Mouse (Mus musculus) brain, embryonic 14.5 days (tissue): ENCODE measurements around the gene Ephb2. TPM values are rescaled to one million over a fixed set of nuclear protein-coding genes. Genes with fewer than 3 reads are reported as not detected.

ENCODE experiments used
- DNase-seq: peaks from one replicate; pipeline ENCODE4 v3.0.0-alpha.2; 2011; ENCODE audit warnings: low read depth
- CTCF ChIP-seq: fragments of 200-500 bp; IDR thresholded peaks from 2 replicates; pipeline ENCODE4 v1.5.1; 2012; ENCODE audit warnings: inconsistent platforms, mild to moderate bottlenecking, moderate library complexity, borderline replicate concordance; ENCODE audit not compliant: insufficient read depth, insufficient read length; ENCODE audit errors: extremely low read depth
- POLR2A ChIP-seq: fragments of 200-500 bp; IDR thresholded peaks from 2 replicates; pipeline ENCODE4 v1.6.1; 2012; ENCODE audit warnings: mild to moderate bottlenecking, inconsistent platforms, borderline replicate concordance; ENCODE audit not compliant: poor library complexity, insufficient read depth, insufficient read length, severe bottlenecking; ENCODE audit errors: extremely low read depth
- polyA plus RNA-seq: library from polyadenylated mRNA; depleted of rRNA; stranded (reverse); fragments of >200 nt; gene quantifications from 2 replicates; pipeline ENCODE4 v1.2.3, GENCODE M21; 2012

Ephb2 gene
- polyA plus RNA-seq, 1 experiment = 141 TPM

DNA sequence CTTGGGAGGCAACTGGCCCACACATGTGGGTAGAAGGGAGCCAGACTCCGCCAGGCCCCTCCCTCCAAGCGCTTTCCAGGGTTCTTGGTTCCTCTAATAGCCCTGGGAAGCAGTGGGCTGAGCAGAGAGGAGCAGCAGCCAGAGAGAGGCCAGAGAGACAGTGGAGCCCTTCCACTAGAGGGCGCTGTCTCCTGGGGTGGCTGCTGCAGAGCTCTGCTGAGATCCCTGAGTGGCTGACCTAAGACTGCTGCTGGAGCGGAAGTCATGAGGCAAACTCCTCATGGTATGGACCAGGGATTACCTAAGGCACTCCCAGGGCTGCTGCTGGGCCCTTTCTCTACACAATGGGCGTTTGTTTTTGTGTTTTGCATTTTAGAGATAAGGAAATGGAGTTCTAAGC, 20.4 kb downstream of the Ephb2 start:
- no peak for DNase-seq
- TF ChIP-seq CTCF (peak; percentile 54), POLR2A (no peak)

DNA sequence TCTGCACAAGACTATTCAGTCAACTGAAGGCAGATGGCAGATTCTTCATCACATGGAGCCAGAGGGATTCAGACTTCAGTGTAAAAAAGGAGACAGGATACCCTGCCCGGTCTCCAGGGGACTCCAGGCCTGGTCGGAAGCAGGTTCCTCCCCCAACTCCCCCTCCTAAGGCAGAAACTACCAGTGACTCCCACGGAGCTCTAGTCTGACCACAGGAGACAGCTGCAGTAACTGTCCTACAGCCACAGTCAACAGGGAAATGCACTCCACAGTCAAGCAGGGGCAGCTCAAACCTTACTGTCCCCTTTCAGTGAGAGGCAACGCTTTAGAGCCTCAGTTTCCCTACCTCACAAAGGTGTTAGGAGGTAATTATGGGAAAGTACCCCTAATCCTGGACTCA, 23.2 kb downstream of the Ephb2 start:
- TF ChIP-seq CTCF (no peak), POLR2A (no peak)

GRCm38 (mm10) chr4:136811596-136811995, 24.2 kb downstream of the Ephb2 start:
- TF ChIP-seq POLR2A (no peak), CTCF (no peak)
- no peak for DNase-seq

More for the DNA sequence above, 23.2 kb downstream of the Ephb2 start:
- no peak for DNase-seq

DNA sequence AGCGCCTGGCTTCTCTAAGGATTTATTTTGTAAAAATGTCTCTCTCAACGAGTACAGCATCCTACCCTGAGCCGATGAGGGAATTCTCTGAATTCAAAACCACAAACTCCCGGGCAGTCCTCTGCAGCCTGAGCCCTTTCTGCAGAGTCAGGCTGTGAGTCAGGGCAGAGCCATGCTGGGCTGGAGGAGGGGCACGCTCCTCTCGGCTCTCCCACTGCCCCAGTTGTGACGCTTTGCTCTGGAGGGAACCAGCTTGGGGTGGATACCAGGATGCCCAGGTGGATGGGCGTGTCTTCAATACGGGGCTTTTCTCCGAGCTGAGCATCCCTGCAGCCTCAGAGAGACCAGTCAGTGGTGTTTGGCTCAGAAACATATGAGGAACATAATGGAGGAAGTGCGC, 27.3 kb downstream of the Ephb2 start:
- no peak for DNase-seq

DNA sequence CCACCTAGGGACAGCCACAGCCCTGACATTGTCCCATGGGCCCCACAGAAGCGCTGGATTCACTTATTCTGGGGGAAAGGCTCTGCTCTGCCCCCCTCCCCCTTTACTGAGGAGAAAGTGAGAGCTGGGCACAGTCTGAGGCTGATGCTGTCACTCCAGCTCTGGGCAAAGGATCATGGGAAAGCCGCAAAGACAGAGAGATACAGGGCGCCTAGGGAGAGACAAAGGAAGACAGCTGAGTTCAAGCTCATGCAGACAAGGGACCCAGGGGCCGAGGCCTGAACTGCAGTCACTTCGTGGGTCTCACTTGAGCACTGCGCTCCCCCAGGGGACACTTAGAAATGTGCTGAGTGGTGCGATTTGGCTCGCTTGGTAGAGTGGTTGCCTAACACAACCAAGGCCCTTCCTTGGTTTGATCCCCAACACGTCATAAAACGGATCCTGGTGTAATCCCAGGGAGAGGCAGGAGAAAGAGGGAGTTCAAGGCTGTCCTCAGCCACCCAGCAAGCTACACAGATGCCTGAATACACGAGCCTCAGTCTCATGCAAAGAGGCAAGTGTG, 28.3 kb downstream of the Ephb2 start:
- DNase-seq = peak; percentile 66
- TF ChIP-seq POLR2A = no peak
- TF ChIP-seq CTCF = no peak

More for the DNA sequence above, 27.3 kb downstream of the Ephb2 start:
- TF ChIP-seq POLR2A = no peak
- TF ChIP-seq CTCF = no peak

DNA sequence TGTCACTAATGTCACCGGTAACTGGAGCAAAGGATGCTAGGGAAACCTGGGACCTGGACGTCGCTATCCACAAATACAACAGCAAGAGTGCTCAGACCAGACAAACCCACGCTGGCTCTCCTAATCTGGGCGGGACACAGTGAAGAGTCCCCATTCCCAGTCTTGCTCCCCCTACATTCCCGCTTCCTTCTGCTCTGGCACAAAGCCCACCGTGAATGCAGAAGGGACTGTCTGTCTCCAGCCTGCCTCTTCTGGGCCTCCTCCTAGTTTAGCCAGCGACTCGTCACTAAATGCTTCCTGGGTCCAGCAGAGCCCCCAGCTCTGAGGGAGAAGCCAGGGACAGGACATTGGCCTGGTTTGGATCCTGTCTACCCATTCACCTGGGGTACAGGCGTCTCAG, 29.5 kb downstream of the Ephb2 start:
- TF ChIP-seq POLR2A = no peak
- TF ChIP-seq CTCF = no peak
- DNase-seq = peak; percentile 70

DNA sequence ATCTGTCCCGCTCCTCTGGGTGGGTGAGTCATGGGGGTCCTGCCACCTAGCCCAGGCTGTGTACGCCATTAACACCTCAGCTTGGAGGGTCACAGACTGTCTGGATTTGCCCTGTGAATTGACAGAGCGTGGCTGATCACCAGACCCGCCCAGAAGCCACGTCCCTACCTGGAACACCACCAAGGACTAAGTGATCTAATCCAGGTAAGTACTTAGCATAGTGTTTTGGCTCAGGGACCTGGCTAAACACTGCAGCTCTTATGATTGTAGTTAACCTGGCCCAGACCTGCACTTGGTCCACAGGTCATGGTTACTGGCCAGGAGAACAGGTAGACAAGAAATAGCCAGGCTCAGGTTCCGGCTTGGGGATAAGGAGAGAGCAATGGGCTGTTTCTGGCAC, 31.4 kb downstream of the Ephb2 start:
- no peak for DNase-seq
- TF ChIP-seq POLR2A (no peak), CTCF (no peak)

- TF ChIP-seq CTCF (no peak), POLR2A (no peak)
These were observed 33.3 kb downstream of the Ephb2 start for GRCm38 (mm10) chr4:136802446-136802845.

DNA sequence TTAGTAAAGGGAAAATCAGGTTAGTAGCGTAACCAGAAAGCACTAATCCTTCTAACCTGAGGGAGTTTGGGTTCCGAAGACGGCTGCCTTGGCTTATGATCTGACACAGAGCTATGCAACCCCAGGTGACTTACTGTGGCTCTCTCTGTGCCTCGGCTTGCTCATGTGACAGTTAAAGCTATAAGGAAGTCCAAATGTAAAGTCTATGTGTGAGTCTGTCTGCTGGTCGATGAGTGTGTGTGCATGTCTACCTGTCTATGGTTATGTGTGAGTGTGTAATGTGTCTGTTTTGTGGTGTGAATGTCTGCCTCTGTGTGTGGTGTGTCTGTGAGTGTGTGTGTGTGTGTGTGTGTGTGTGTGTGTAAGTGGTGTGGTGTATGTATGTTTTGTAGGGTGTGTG, 33.8 kb downstream of the Ephb2 start:
- TF ChIP-seq CTCF (no peak), POLR2A (no peak)
- no peak for DNase-seq

More at GRCm38 (mm10) chr4:136802446-136802845, 33.3 kb downstream of the Ephb2 start:
- DNase-seq = no peak

- DNase-seq = no peak
- TF ChIP-seq CTCF = no peak
- TF ChIP-seq POLR2A = no peak
These were observed 34.3 kb downstream of the Ephb2 start for GRCm38 (mm10) chr4:136801463-136801862.

GRCm38 (mm10) chr4:136800366-136800765, 35.4 kb downstream of the Ephb2 start:
- no peak for TF ChIP-seq POLR2A
- TF ChIP-seq CTCF = no peak
- DNase-seq = no peak

DNA sequence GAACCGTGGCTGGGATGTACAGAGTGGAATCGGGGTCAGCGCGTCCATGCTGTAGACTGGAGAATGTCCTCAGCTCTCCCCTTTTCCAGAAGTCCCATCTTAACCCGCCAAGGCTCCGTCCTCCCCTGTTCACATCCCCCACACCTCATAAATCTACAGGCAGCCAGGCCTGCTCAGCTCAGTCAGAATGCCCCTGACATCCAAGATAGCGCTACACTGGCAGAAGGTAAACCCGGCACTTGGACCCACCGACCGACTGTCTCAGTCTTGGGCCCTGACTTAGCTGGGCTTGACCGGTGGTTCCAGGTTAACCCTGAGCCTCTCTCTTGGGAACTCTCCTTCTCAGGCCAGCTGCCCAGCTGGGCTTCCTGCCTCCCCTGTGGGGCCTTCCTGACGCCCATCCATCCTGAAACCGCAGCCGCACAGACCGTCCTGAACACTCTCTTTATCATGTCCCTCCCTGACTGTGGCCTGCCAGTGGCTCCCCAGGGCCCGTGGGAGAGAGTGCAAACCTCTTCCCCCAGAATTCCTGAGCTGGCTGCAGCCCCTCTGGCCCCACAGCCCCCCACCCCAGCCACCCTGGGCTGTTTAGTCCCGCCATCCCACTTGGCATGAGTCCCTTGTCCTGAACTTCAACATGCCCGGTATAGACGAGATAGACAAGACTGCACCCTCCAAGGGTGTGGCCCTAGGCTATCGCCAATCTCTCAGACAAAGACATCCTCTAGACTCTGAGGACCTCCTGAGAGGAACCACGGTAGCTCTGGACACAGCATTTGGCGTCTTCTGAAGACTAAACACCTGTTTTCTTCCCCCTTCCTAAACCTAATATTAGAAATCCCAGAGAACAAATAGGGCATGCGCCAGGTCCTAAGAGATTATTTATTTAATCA, 37.9 kb downstream of the Ephb2 start:
- TF ChIP-seq POLR2A = no peak
- no peak for TF ChIP-seq CTCF
- no peak for DNase-seq

- no peak for TF ChIP-seq CTCF
- TF ChIP-seq POLR2A = no peak
- peak; percentile 78 for DNase-seq
These were observed 42.5 kb downstream of the Ephb2 start for GRCm38 (mm10) chr4:136793320-136793719.
